Mouse (Mus musculus) hindlimb bud, embryonic 11.5 days (tissue): ENCODE results near the gene Lamtor2.
A peak's percentile ranks its signal among the peaks of the same experiment; 100 is the strongest.

Source experiments
- DNase-seq: peaks from one replicate; pipeline ENCODE4 v3.0.0-alpha.2; 2012; ENCODE audit warnings: low read depth, low spot score; ENCODE audit errors: extremely low spot score

The Lamtor2 gene

GRCm38 (mm10) chr3:88528646-88529045 lies 24.2 kb downstream of the Lamtor2 start:
- no peak for DNase-seq

- DNase-seq, result no peak
Measured at GRCm38 (mm10) chr3:88527565-88527964, 25.3 kb downstream of the Lamtor2 start.

- DNase-seq, result peak; percentile 90
Measured at GRCm38 (mm10) chr3:88526157-88527131, 26.4 kb downstream of the Lamtor2 start.

- no peak for DNase-seq
Measured at GRCm38 (mm10) chr3:88525021-88525420, 27.9 kb downstream of the Lamtor2 start.

- DNase-seq, result no peak
Measured at GRCm38 (mm10) chr3:88523027-88523426, 29.8 kb downstream of the Lamtor2 start.

- no peak for DNase-seq
Measured at GRCm38 (mm10) chr3:88521803-88522331, 31.0 kb downstream of the Lamtor2 start.

GRCm38 (mm10) chr3:88521156-88521555 lies 31.7 kb downstream of the Lamtor2 start:
- DNase-seq, result no peak

- DNase-seq, result no peak
Measured at GRCm38 (mm10) chr3:88520078-88520477, 32.8 kb downstream of the Lamtor2 start.

GRCm38 (mm10) chr3:88518411-88518810 lies 34.5 kb downstream of the Lamtor2 start:
- no peak for DNase-seq

- no peak for DNase-seq
Measured at GRCm38 (mm10) chr3:88516407-88516806, 36.5 kb downstream of the Lamtor2 start.

GRCm38 (mm10) chr3:88515095-88515386 lies 37.8 kb downstream of the Lamtor2 start:
- DNase-seq, result no peak

GRCm38 (mm10) chr3:88514231-88515094 lies 38.4 kb downstream of the Lamtor2 start:
- DNase-seq, result no peak

GRCm38 (mm10) chr3:88513546-88514115 lies 39.2 kb downstream of the Lamtor2 start:
- DNase-seq, result no peak

- DNase-seq, result no peak
Measured at GRCm38 (mm10) chr3:88512896-88513545, 39.9 kb downstream of the Lamtor2 start.

- no peak for DNase-seq
Measured at GRCm38 (mm10) chr3:88512141-88512895, 40.6 kb downstream of the Lamtor2 start.

- no peak for DNase-seq
Measured at GRCm38 (mm10) chr3:88511559-88511958, 41.3 kb downstream of the Lamtor2 start.

- no peak for DNase-seq
Measured at GRCm38 (mm10) chr3:88510421-88511289, 42.2 kb downstream of the Lamtor2 start.

- peak; percentile 89 for DNase-seq
Measured at GRCm38 (mm10) chr3:88509692-88510420, 43.0 kb downstream of the Lamtor2 start, which contains the start of gene Lmna. Lmna (minus strand) TSS chr3:88509956.
